Mouse (Mus musculus): ENCODE results near the gene Gnai2. TPM values are rescaled to one million over a fixed set of nuclear protein-coding genes. Genes with fewer than 3 reads are reported as not detected.
"Not testable (repeated sequence)": the region's sequence is repeated elsewhere in the genome, so short reads cannot be mapped to it uniquely, and the experiment has no call there.

The Gnai2 gene
- polyA plus RNA-seq, 1 experiment from 2014 or later = 369 TPM

DNA sequence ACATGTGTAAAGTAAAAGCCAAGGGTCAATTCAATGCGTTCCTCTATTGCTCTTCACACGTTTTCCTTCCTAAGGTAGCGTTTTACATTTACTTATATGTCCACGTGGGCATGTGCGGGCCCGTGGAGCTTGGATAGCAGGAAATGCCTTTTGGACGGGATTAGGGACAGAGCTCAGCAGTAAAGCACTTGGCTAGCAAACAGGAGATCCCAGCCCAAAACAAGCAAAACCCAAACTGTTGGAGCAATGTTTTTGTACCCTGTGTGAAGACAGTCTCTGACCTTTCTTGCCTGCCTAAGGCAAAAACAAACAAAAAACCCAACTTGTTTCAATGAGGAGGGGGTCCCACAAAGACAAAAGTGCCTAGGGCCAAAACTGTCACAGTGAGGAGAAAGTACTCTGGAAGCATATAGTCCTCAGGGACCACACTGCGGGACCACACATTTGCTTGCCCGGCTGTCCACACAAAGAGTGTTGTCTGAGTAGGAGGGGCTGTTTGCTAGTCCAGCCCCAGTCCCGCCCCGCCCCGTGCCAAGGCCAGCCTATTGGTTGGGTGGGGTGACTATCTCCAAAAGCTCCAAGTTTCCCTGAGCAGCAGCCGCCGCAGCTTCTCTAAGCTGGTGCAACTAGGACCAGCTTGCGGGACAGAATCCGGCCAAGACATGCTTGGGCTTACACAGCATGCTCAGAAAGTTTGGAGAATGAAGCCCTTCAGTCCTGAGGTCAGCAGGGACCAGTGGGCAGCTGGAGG lies 58.6 kb downstream of the Gnai2 start, which contains the start of gene Hyal1:
TSS of gene Hyal1 (plus strand) at position 571 of the 751 bp plus-strand sequence.
- Histone ChIP-seq H3K36me3 (replicated peaks; ENCODE audit: control insufficient read depth, insufficient read depth, low read depth, low read length) (peaks cover 7% of the 10 kb centered on the region), H3K4me1 (ENCODE audit: control insufficient read depth, insufficient read depth, low read length) (no peaks in the 10 kb centered on the region; the same call in 1 of the 2 replicates), H3K4me3 (ENCODE audit: low read depth, low read length) (peak within 1 kb of the TSS; percentile 33), H3K9me3 (replicated peaks; ENCODE audit: control insufficient read depth, low read length) (no peaks in the 10 kb centered on the region), H3K4me2 (ENCODE audit: low read depth, low read length) (peak within 1 kb of the TSS; percentile 65), H3K27me3 (ENCODE audit: control insufficient read depth, insufficient read depth, low read length) (no peaks in the 10 kb centered on the region), H3K9ac (replicated peaks; ENCODE audit: low read length) (peak within 1 kb of the TSS; percentile 63), H3K27ac (replicated peaks; ENCODE audit: low read depth, low read length) (peak within 1 kb of the TSS; percentile 53)
- ATAC-seq (replicated peaks; ENCODE audit: insufficient number of reproducible peaks, low FRiP score, low TSS enrichment, low read depth) (peak; percentile 64), DNase-seq (ENCODE audit: low spot score) (peak; percentile 86)
- WGBS = 19% methylated on average over 16 of the region's 16 CpGs

DNA sequence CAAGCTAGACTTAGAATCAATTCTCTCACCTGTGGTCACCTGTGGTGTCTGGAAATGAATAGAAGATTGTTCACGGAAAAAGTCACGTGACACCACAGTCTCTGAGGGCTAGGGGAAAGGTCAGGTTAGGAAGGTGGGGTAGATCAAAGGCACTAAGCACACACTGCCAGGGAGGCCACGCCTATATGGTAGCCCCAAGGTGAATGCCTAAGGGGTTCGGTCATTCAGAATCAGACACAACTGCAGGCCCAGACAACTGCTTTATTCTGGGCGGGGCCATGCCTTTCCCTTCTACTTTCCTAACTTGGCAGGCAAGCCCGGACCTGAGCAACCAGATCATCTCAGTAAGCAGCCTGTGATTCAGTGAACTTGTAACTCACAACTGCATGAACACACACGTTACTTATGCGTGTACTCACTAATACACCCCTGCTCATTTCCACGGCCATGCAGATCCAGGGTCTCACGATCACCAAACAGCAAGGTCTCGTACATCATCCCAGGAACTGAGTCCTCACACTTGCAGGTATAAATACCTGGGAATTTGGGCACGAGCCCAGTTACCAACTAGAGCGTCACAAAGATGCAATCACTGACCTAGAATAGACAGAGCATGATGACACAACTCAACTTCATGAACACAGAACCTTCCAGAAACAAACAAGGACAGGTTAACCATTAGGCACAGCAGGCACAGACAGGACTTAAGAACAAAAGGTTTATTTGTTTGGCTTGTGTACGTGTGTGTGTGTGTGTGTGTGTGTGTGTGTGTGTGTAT lies 59.4 kb downstream of the Gnai2 start:
- Histone ChIP-seq H3K4me1 (ENCODE audit: control insufficient read depth, insufficient read depth, low read length) (no peaks in the 10 kb centered on the region; the same call in 1 of the 2 replicates), H3K4me3 (ENCODE audit: low read depth, low read length) (no peak overlapping the region), H3K36me3 (replicated peaks; ENCODE audit: control insufficient read depth, insufficient read depth, low read depth, low read length) (peaks cover 7% of the 10 kb centered on the region), H3K9ac (replicated peaks; ENCODE audit: low read length) (no peak overlapping the region), H3K27me3 (ENCODE audit: control insufficient read depth, insufficient read depth, low read length) (no peaks in the 10 kb centered on the region), H3K27ac (replicated peaks; ENCODE audit: low read depth, low read length) (no peak overlapping the region), H3K9me3 (replicated peaks; ENCODE audit: control insufficient read depth, low read length) (no peaks in the 10 kb centered on the region), H3K4me2 (ENCODE audit: low read depth, low read length) (no peak overlapping the region)
- DNase-seq (ENCODE audit: low spot score) (peak; percentile 44), ATAC-seq (replicated peaks; ENCODE audit: insufficient number of reproducible peaks, low FRiP score, low TSS enrichment, low read depth) (no peak)
- WGBS = 85% methylated on average over 14 of the region's 14 CpGs

- H3K9me3 ChIP-seq (replicated peaks; ENCODE audit: control insufficient read depth, low read length); H3K27me3 ChIP-seq (ENCODE audit: control insufficient read depth, insufficient read depth, low read length); H3K27ac ChIP-seq (replicated peaks; ENCODE audit: low read depth, low read length); H3K36me3 ChIP-seq (replicated peaks; ENCODE audit: control insufficient read depth, insufficient read depth, low read depth, low read length); H3K4me3 ChIP-seq (ENCODE audit: low read depth, low read length); H3K9ac ChIP-seq (replicated peaks; ENCODE audit: low read length); H3K4me1 ChIP-seq (ENCODE audit: control insufficient read depth, insufficient read depth, low read length); DNase-seq (ENCODE audit: low spot score); ATAC-seq (replicated peaks; ENCODE audit: insufficient number of reproducible peaks, low FRiP score, low TSS enrichment, low read depth); H3K4me2 ChIP-seq (ENCODE audit: low read depth, low read length): not testable (repeated sequence)
- 83% methylated on average over 6 of the region's 6 CpGs for WGBS
Observed at GRCm38 (mm10) chr9:107573774-107574173, 61.4 kb downstream of the Gnai2 start.

DNA sequence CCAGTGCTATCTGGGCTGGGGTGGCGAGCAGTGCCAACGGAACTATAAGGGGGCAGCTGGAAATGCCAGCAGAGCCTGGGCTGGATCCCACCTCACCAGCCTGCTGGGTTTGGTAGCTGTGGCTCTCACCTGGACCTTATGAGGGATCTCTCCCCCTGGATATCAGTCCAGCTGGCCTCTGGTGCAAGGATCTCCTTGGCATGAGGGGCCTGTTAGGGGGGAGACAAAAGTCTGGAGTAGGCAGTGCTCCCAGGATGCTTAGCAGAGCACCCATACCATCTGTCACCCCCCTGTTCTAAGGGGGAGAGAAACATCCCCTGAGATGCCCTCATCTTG lies 62.9 kb downstream of the Gnai2 start:
- Histone ChIP-seq H3K36me3 (replicated peaks; ENCODE audit: control insufficient read depth, insufficient read depth, low read depth, low read length) (peaks cover 7% of the 10 kb centered on the region), H3K9me3 (replicated peaks; ENCODE audit: control insufficient read depth, low read length) (no peaks in the 10 kb centered on the region), H3K4me3 (ENCODE audit: low read depth, low read length) (no peak overlapping the region; the same call in 1 of the 2 replicates), H3K4me1 (ENCODE audit: control insufficient read depth, insufficient read depth, low read length) (0 out of 2 replicates have a peak, but pooled peaks cover 6% of the 10 kb centered on the region), H3K4me2 (ENCODE audit: low read depth, low read length) (no peak overlapping the region), H3K9ac (replicated peaks; ENCODE audit: low read length) (no peak overlapping the region), H3K27ac (replicated peaks; ENCODE audit: low read depth, low read length) (no peak overlapping the region), H3K27me3 (ENCODE audit: control insufficient read depth, insufficient read depth, low read length) (no peaks in the 10 kb centered on the region)
- ATAC-seq (replicated peaks; ENCODE audit: insufficient number of reproducible peaks, low FRiP score, low TSS enrichment, low read depth) (no peak), DNase-seq (ENCODE audit: low spot score) (no peak)
- WGBS = 90% methylated on average over 2 of the region's 2 CpGs

DNA sequence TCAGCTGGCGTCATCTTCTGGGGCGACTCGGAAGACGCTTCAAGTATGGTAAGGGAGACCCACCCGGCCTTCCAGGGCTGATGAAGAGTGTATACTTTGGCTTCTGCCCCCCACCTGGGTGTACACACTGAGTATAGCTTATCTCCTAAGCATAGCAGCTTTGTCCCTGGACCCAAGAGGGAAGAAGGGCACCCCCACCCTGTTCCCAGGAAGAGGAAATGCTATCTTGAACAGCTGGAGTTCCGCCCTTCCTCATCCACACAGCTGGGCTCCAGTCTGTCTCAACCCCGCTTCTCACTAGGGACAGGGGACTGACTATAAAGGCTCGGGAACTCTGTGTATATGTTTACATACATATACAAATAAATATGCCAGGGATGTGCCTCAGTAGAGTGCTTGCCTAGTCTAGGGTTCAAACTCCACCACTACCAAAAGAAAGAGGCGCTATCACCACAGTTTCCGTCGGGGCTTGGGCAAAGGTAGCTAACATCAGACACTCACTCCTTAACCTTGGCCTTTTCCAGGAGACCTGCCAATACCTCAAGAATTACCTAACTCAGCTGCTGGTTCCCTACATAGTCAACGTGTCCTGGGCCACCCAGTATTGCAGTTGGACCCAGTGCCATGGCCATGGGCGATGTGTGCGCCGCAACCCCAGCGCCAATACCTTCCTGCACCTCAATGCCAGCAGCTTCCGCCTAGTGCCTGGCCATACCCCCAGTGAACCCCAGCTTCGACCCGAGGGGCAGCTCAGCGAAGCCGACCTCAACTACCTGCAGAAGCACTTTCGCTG lies 63.4 kb downstream of the Gnai2 start:
- H3K9me3 ChIP-seq (replicated peaks; ENCODE audit: control insufficient read depth, low read length) = no peaks in the 10 kb centered on the region
- H3K4me3 ChIP-seq (ENCODE audit: low read depth, low read length) = no peak overlapping the region; the same call in 1 of the 2 replicates
- peaks cover 7% of the 10 kb centered on the region for H3K36me3 ChIP-seq (replicated peaks; ENCODE audit: control insufficient read depth, insufficient read depth, low read depth, low read length)
- 0 out of 2 replicates have a peak, but pooled peaks cover 6% of the 10 kb centered on the region for H3K4me1 ChIP-seq (ENCODE audit: control insufficient read depth, insufficient read depth, low read length)
- no peak overlapping the region for H3K9ac ChIP-seq (replicated peaks; ENCODE audit: low read length)
- no peaks in the 10 kb centered on the region for H3K27me3 ChIP-seq (ENCODE audit: control insufficient read depth, insufficient read depth, low read length)
- no peak overlapping the region for H3K4me2 ChIP-seq (ENCODE audit: low read depth, low read length)
- no peak for ATAC-seq (replicated peaks; ENCODE audit: insufficient number of reproducible peaks, low FRiP score, low TSS enrichment, low read depth)
- H3K27ac ChIP-seq (replicated peaks; ENCODE audit: low read depth, low read length) = no peak overlapping the region
- DNase-seq (ENCODE audit: low spot score) = no peak
- WGBS = 92% methylated on average over 22 of the region's 22 CpGs

DNA sequence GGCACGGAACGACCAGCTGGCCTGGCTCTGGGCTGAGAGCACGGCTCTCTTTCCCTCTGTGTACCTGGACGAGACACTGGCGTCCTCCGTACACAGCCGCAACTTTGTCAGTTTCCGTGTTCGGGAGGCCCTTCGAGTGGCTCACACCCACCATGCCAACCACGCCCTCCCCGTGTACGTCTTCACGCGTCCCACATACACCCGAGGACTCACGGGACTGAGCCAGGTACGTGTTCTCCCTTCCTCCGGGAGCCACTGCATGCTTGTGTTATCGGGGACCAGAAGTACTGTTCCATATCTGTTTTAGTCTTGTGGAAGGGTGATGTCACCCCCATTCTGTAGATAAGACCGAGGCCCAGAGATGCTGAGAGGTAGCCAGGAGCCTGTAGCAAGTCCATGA lies 64.3 kb downstream of the Gnai2 start:
- H3K27me3 ChIP-seq (ENCODE audit: control insufficient read depth, insufficient read depth, low read length) = no peaks in the 10 kb centered on the region
- peak overlapping the region; percentile 51 for H3K4me2 ChIP-seq (ENCODE audit: low read depth, low read length)
- H3K4me3 ChIP-seq (ENCODE audit: low read depth, low read length) = peak overlapping the region; percentile 86
- no peak for ATAC-seq (replicated peaks; ENCODE audit: insufficient number of reproducible peaks, low FRiP score, low TSS enrichment, low read depth)
- no peak for DNase-seq (ENCODE audit: low spot score)
- H3K4me1 ChIP-seq (ENCODE audit: control insufficient read depth, insufficient read depth, low read length) = 0 out of 2 replicates have a peak, but pooled peaks cover 6% of the 10 kb centered on the region
- peak overlapping the region; percentile 87 for H3K9ac ChIP-seq (replicated peaks; ENCODE audit: low read length)
- H3K27ac ChIP-seq (replicated peaks; ENCODE audit: low read depth, low read length) = no peak overlapping the region
- WGBS = 94% methylated on average over 21 of the region's 21 CpGs
- peaks cover 7% of the 10 kb centered on the region for H3K36me3 ChIP-seq (replicated peaks; ENCODE audit: control insufficient read depth, insufficient read depth, low read depth, low read length)
- H3K9me3 ChIP-seq (replicated peaks; ENCODE audit: control insufficient read depth, low read length) = no peaks in the 10 kb centered on the region

DNA sequence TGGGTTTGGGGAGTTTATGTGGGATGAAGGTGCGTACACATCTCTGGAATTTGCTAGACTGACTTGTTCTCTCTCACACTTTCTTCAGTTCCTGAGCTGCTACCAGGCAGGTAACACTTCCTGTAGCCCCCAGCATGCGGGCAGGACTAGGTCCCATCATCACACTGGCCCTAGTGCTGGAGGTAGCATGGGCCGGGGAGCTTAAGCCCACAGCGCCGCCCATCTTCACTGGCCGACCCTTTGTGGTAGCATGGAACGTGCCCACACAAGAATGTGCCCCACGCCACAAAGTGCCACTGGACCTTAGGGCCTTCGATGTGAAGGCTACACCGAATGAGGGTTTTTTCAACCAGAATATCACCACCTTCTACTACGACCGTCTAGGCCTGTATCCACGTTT lies 65.2 kb downstream of the Gnai2 start:
- peaks cover 7% of the 10 kb centered on the region for H3K36me3 ChIP-seq (replicated peaks; ENCODE audit: control insufficient read depth, insufficient read depth, low read depth, low read length)
- H3K4me3 ChIP-seq (ENCODE audit: low read depth, low read length) = peak overlapping the region; percentile 86
- WGBS = 50% methylated on average over 13 of the region's 13 CpGs
- no peaks in the 10 kb centered on the region for H3K27me3 ChIP-seq (ENCODE audit: control insufficient read depth, insufficient read depth, low read length)
- 0 out of 2 replicates have a peak, but pooled peaks cover 6% of the 10 kb centered on the region for H3K4me1 ChIP-seq (ENCODE audit: control insufficient read depth, insufficient read depth, low read length)
- H3K9me3 ChIP-seq (replicated peaks; ENCODE audit: control insufficient read depth, low read length) = no peaks in the 10 kb centered on the region
- no peak for ATAC-seq (replicated peaks; ENCODE audit: insufficient number of reproducible peaks, low FRiP score, low TSS enrichment, low read depth)
- H3K9ac ChIP-seq (replicated peaks; ENCODE audit: low read length) = peak overlapping the region; percentile 87
- peak overlapping the region; percentile 51 for H3K4me2 ChIP-seq (ENCODE audit: low read depth, low read length)
- DNase-seq (ENCODE audit: low spot score) = no peak
- H3K27ac ChIP-seq (replicated peaks; ENCODE audit: low read depth, low read length) = no peak overlapping the region
